Mouse (Mus musculus): Measurements from ENCODE around the gene Slc5a3. TPM values are rescaled to one million over a fixed set of nuclear protein-coding genes. Genes with fewer than 3 reads are reported as not detected.

The Slc5a3 gene
- total and polyA plus RNA-seq, 3 experiments: 2.9 to 6.7 TPM; not detected in 1

- H3K9ac ChIP-seq (ENCODE audit: control insufficient read depth, low read depth, low read length, poor library complexity, severe bottlenecking): no peak overlapping the region
- H3K27ac ChIP-seq (ENCODE audit: control insufficient read depth, low read depth, low read length): no peak overlapping the region
- TF ChIP-seq POLR2A (IDR thresholded peaks at IDR 0.05; ENCODE audit: control insufficient read depth in 1 of 2, insufficient read depth in 1 of 2, low read depth in 1 of 2, low read length in 2 of 2, poor library complexity in 1 of 2) (no peak), EP300 (IDR thresholded peaks at IDR 0.05; ENCODE audit: low read depth in 1 of 2, low read length in 2 of 2) (no peak), MAFK (IDR thresholded peaks at IDR 0.05; ENCODE audit: borderline replicate concordance, low read depth, low read length) (no peak), E2F4 (IDR thresholded peaks at IDR 0.05; ENCODE audit: borderline replicate concordance, low read depth, low read length) (no peak), JUND (IDR thresholded peaks at IDR 0.05; ENCODE audit: low read depth, low read length) (no peak), TBP (IDR thresholded peaks at IDR 0.05; ENCODE audit: low read depth, low read length) (no peak), ZC3H11A (IDR thresholded peaks at IDR 0.05; ENCODE audit: low read depth, low read length) (no peak), KAT2A (conservative IDR thresholded peaks at IDR 0.05; ENCODE audit: low read depth, low read length) (no peak), NRF1 (IDR thresholded peaks at IDR 0.05; ENCODE audit: insufficient read depth, low read depth, low read length, poor library complexity, severe bottlenecking) (no peak), BHLHE40 (IDR thresholded peaks at IDR 0.05; ENCODE audit: borderline replicate concordance, low read depth, low read length) (no peak), GATA1 (IDR thresholded peaks at IDR 0.05; ENCODE audit: low read depth, low read length) (no peak), RCOR1 (IDR thresholded peaks at IDR 0.05; ENCODE audit: low read depth, low read length) (no peak), MEF2A (IDR thresholded peaks at IDR 0.05; ENCODE audit: extremely low read depth, insufficient replicate concordance, low read depth, low read length, poor library complexity, severe bottlenecking) (no peak), USF2 (IDR thresholded peaks at IDR 0.05; ENCODE audit: borderline replicate concordance in 1 of 2, insufficient read depth in 1 of 2, low read depth in 1 of 2, low read length in 2 of 2) (no peak), MXI1 (IDR thresholded peaks at IDR 0.05; ENCODE audit: low read depth, low read length) (no peak), SIN3A (IDR thresholded peaks at IDR 0.05; ENCODE audit: low read length) (no peak), ETS1 (IDR thresholded peaks at IDR 0.05; ENCODE audit: low read depth, low read length) (no peak), POLR2AphosphoS5 (IDR thresholded peaks at IDR 0.05; ENCODE audit: borderline replicate concordance, low read depth, low read length) (no peak), CTCF (IDR thresholded peaks at IDR 0.05 in 2 of 3, conservative IDR thresholded peaks at IDR 0.05 in 1 of 3; ENCODE audit: control insufficient read depth in 1 of 3, insufficient read depth in 1 of 3, low read depth in 2 of 3, low read length in 3 of 3, poor library complexity in 1 of 3, severe bottlenecking in 1 of 3) (no peak), TCF12 (IDR thresholded peaks at IDR 0.05; ENCODE audit: low read depth, low read length) (no peak)
Measured at GRCm38 (mm10) chr16:92036701-92037100, 21.4 kb upstream of the Slc5a3 start.

More at GRCm38 (mm10) chr16:92036701-92037100, 21.4 kb upstream of the Slc5a3 start:
- Histone ChIP-seq H3K4me3 (ENCODE audit: control insufficient read depth in 1 of 2, insufficient read depth in 1 of 2, low read depth in 2 of 2, low read length in 2 of 2) (no peak overlapping the region), H3K27me3 (ENCODE audit: control insufficient read depth in 1 of 2, insufficient read depth in 2 of 2, low read length in 2 of 2) (peaks cover 0 to 1% of the 10 kb centered on the region in 2 experiments; a peak in 3 of 4 replicates), H3K4me1 (ENCODE audit: control insufficient read depth in 1 of 2, insufficient read depth in 2 of 2, low read length in 2 of 2) (no peaks in the 10 kb centered on the region), H3K9me3 (replicated peaks; ENCODE audit: insufficient read depth, low read length) (no peaks in the 10 kb centered on the region), H3K79me2 (ENCODE audit: control insufficient read depth, insufficient read depth, low read length, poor library complexity) (no peaks in the 10 kb centered on the region), H3K36me3 (ENCODE audit: control insufficient read depth in 1 of 2, insufficient read depth in 2 of 2, low read length in 2 of 2) (no peaks in the 10 kb centered on the region)
- no peak for DNase-seq (ENCODE audit: low read depth, low spot score)

Measured in MEL (cell line).